Mouse (Mus musculus) forebrain, embryonic 14.5 days (tissue): ENCODE measurements around the gene Sfrp2. TPM values are rescaled to one million over a fixed set of nuclear protein-coding genes. Genes with fewer than 3 reads are reported as not detected.

ENCODE experiments used
- ATAC-seq: fragments of 200-750 bp; cut with Nextera tagmentation; 2 replicates; pipeline ENCODE4 v1.8.0; 2017; ENCODE audit warnings: mild to moderate bottlenecking, moderate library complexity
- DNase-seq: peaks from one replicate; pipeline ENCODE4 v3.0.0-alpha.2; 2015; ENCODE audit warnings: low spot score
- H3K27ac ChIP-seq: fragments of 300-500 bp; sonication (generic); 2 replicates; pipeline ENCODE4 v1.5.1; 2014; ENCODE audit warnings: low read depth, mild to moderate bottlenecking, control low read depth, low read length, moderate library complexity
- H3K27me3 ChIP-seq: fragments of 300-500 bp; sonication (generic); replicated peaks from 2 replicates; pipeline ENCODE4 v1.6.1; 2014; ENCODE audit warnings: low read length, control low read depth, mixed read lengths; ENCODE audit not compliant: control insufficient read depth, insufficient read depth
- H3K36me3 ChIP-seq: fragments of 300-500 bp; sonication (generic); 2 replicates; pipeline ENCODE4 v1.6.1; 2014; ENCODE audit warnings: low read length, control low read depth; ENCODE audit not compliant: control insufficient read depth, insufficient read depth
- H3K4me1 ChIP-seq: fragments of 300-500 bp; sonication (generic); 2 replicates; pipeline ENCODE4 v1.6.1; 2014; ENCODE audit warnings: antibody characterized with exemption, low read length, control low read depth; ENCODE audit not compliant: control insufficient read depth, insufficient read depth
- H3K4me2 ChIP-seq: fragments of 300-500 bp; sonication (generic); 2 replicates; pipeline ENCODE4 v1.6.1; 2014; ENCODE audit warnings: mild to moderate bottlenecking, control low read depth, low read length
- H3K4me3 ChIP-seq: fragments of 300-500 bp; sonication (generic); 2 replicates; pipeline ENCODE4 v1.5.1; 2014; ENCODE audit warnings: low read depth, low read length, control low read depth
- H3K9ac ChIP-seq: fragments of 300-500 bp; sonication (generic); 2 replicates; pipeline ENCODE4 v1.6.1; 2014; ENCODE audit warnings: mild to moderate bottlenecking, low read length, control low read depth, moderate library complexity
- H3K9me3 ChIP-seq: fragments of 300-500 bp; sonication (generic); replicated peaks from 2 replicates; pipeline ENCODE4 v1.6.1; 2016; ENCODE audit warnings: low read length, control low read depth, mixed read lengths; ENCODE audit not compliant: control insufficient read depth
- WGBS: fragments of 180-500 bp; shearing (Covaris S2); extraction: QIAGEN DNeasy Blood & Tissue Kit; methylation state at CpG from one replicate; pipeline ENCODE4 v1.1.7; 2014; 5-methylcytosine and 5-hydroxymethylcytosine counted together
- polyA plus RNA-seq: library from polyadenylated mRNA; unstranded; fragments of >200 nt; fragmentation: Nextera tagmentation; extraction: Ambion mirVana; gene quantifications from 2 replicates; pipeline ENCODE4 v1.2.1, GENCODE M21; 2014

Sfrp2 gene
- polyA plus RNA-seq, 1 experiment from 2014 or later = 27.2 TPM

- Histone ChIP-seq H3K9me3 (no peaks in the 10 kb centered on the region), H3K4me3 (no peak overlapping the region), H3K4me1 (no peaks in the 10 kb centered on the region), H3K36me3 (no peaks in the 10 kb centered on the region), H3K9ac (no peak overlapping the region), H3K4me2 (no peak overlapping the region), H3K27ac (no peak overlapping the region), H3K27me3 (no peaks in the 10 kb centered on the region)
- no peak for DNase-seq
- ATAC-seq = no peak
- 90% methylated on average over 4 of the region's 4 CpGs for WGBS
Measured at GRCm38 (mm10) chr3:83747276-83747675, 18.8 kb upstream of the Sfrp2 start.

- Histone ChIP-seq H3K36me3 (no peaks in the 10 kb centered on the region), H3K27ac (no peak overlapping the region), H3K9ac (no peak overlapping the region), H3K9me3 (no peaks in the 10 kb centered on the region), H3K27me3 (no peaks in the 10 kb centered on the region), H3K4me1 (no peaks in the 10 kb centered on the region), H3K4me3 (no peak overlapping the region), H3K4me2 (no peak overlapping the region)
- 89% methylated on average over 5 of the region's 5 CpGs for WGBS
- DNase-seq (no peak), ATAC-seq (no peak)
Measured at GRCm38 (mm10) chr3:83747895-83748294, 18.2 kb upstream of the Sfrp2 start.

DNA sequence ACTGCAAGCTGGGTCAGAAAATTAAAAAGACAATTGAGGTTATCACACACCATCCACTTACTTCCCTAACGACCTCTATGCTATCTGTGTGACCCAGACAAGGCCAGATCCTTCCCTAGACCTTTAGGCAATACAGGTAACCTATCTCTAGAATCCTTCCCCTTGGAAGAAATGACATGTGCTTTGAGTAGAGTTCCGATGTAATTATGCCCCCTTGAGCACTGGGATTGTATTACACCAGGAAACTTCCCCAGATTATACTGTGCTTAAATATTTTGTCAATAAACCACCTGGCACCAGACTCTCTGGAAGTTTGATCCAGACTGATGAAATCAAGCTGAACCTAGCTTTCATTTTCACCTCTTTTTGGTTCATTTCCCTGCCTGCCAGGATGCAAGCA, 14.5 kb upstream of the Sfrp2 start:
- no peak for DNase-seq

GRCm38 (mm10) chr3:83752196-83752595, 13.9 kb upstream of the Sfrp2 start:
- Histone ChIP-seq H3K4me2 (no peak overlapping the region), H3K9me3 (no peaks in the 10 kb centered on the region), H3K36me3 (no peaks in the 10 kb centered on the region), H3K4me3 (no peak overlapping the region), H3K27ac (no peak overlapping the region), H3K9ac (no peak overlapping the region), H3K27me3 (no peaks in the 10 kb centered on the region), H3K4me1 (no peaks in the 10 kb centered on the region)
- WGBS = 95% methylated on average over 5 of the region's 5 CpGs
- DNase-seq (no peak), ATAC-seq (no peak)

More for the DNA sequence above, 14.5 kb upstream of the Sfrp2 start:
- H3K36me3 ChIP-seq = no peaks in the 10 kb centered on the region
- no peak overlapping the region for H3K27ac ChIP-seq
- no peaks in the 10 kb centered on the region for H3K9me3 ChIP-seq
- H3K27me3 ChIP-seq = no peaks in the 10 kb centered on the region
- no peaks in the 10 kb centered on the region for H3K4me1 ChIP-seq
- H3K9ac ChIP-seq = no peak overlapping the region
- ATAC-seq = no peak
- H3K4me2 ChIP-seq = no peak overlapping the region
- H3K4me3 ChIP-seq = no peak overlapping the region
- 44% methylated on average over 2 of the region's 2 CpGs for WGBS

- H3K9me3 ChIP-seq = no peaks in the 10 kb centered on the region
- no peak overlapping the region for H3K4me2 ChIP-seq
- 82% methylated on average over 15 of the region's 15 CpGs for WGBS
- H3K4me3 ChIP-seq = no peak overlapping the region
- no peak overlapping the region for H3K27ac ChIP-seq
- no peaks in the 10 kb centered on the region for H3K36me3 ChIP-seq
- no peak for DNase-seq
- no peaks in the 10 kb centered on the region for H3K27me3 ChIP-seq
- no peak for ATAC-seq
- H3K9ac ChIP-seq = no peak overlapping the region
- H3K4me1 ChIP-seq = no peaks in the 10 kb centered on the region
Measured at GRCm38 (mm10) chr3:83755043-83755635, 11.0 kb upstream of the Sfrp2 start.

- Histone ChIP-seq H3K4me2 (no peak overlapping the region), H3K36me3 (no peaks in the 10 kb centered on the region), H3K9me3 (no peaks in the 10 kb centered on the region), H3K27ac (no peak overlapping the region), H3K4me3 (no peak overlapping the region), H3K9ac (no peak overlapping the region), H3K4me1 (no peaks in the 10 kb centered on the region), H3K27me3 (no peaks in the 10 kb centered on the region)
- no peak for ATAC-seq
- 67% methylated on average over 6 of the region's 6 CpGs for WGBS
- no peak for DNase-seq
Measured at GRCm38 (mm10) chr3:83755666-83756065, 10.5 kb upstream of the Sfrp2 start.

DNA sequence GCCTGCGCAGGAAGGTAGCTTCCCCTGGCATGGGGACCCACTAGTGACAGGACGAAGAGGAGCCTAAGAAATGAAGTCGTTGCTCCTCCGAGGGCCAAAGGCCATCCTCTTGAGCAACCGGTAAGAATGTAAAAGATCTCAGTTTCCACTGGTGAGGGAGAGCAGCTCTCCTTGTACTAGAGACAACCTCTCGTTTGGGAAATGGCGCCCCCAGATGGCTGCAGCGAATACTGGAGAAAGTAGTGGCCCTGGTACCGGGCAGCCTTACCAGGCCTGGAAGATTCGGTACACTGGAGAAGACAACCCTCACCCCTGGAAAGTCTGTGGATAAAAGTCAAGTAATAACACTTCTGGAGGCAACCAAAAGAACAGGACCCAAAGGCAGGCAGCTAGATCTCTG, 3.8 kb upstream of the Sfrp2 start:
- H3K4me2 ChIP-seq = no peak overlapping the region
- no peak overlapping the region for H3K9ac ChIP-seq
- ATAC-seq (no peak), DNase-seq (no peak)
- no peak overlapping the region for H3K4me3 ChIP-seq
- peaks cover 13% of the 10 kb centered on the region for H3K4me1 ChIP-seq
- no peaks in the 10 kb centered on the region for H3K9me3 ChIP-seq
- no peak overlapping the region for H3K27ac ChIP-seq
- WGBS = 76% methylated on average over 10 of the region's 10 CpGs
- H3K27me3 ChIP-seq = no peaks in the 10 kb centered on the region
- H3K36me3 ChIP-seq = no peaks in the 10 kb centered on the region

DNA sequence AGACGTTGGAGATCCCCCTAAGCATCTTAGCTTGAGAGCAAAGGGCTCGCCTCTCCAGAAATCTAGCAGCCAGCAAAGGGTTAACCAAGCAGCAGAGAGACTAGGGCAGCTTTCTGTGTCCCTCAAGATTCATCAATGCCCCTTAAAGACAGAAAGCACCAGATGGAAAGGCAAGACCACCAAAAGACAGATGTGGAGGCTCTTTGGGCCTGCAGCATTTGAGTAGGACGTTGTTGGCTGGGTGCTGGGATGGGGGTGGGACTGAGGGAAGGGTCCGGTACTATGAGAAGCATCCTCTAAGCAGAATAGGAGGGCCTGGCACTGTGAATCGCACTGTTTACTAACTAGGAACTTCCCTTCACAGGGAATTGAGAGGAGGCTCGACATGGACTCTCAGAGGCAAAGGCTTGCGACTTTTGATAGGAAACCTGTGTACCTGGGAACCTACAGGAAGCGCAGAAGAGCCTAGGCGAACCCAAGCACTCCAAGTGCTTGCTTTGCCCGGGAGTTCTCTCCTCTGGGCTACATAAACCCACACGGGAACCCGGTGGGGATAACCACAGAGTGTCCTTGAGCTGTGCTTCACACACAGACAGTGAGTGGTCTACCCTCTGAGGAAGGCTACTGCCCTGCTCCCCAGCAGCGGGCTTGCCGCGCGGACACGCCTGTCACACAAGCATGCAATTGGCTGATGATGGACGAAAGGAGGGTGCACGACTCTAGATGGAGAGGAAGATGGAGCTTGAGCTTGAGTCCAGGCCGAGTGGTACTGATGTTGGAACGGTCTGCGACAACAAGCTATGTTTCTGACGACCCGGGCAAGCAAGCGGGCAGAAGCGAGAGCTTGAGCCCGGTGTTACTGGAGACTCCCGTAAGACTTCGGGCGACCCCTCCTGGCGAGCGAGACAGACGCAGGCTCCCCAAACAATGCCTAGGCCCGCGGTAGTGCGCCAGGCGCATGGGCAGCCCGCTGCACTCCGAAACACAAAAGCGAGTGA, 2.3 kb upstream of the Sfrp2 start:
- H3K27ac ChIP-seq = no peak overlapping the region

DNA sequence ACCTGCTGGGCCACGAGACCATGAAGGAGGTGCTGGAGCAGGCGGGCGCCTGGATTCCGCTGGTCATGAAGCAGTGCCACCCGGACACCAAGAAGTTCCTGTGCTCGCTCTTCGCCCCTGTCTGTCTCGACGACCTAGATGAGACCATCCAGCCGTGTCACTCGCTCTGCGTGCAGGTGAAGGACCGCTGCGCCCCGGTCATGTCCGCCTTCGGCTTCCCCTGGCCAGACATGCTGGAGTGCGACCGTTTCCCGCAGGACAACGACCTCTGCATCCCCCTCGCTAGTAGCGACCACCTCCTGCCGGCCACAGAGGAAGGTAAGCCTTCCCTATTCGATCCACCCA, 577 bp downstream of the Sfrp2 start:
- H3K27me3 ChIP-seq = no peaks in the 10 kb centered on the region
- H3K9me3 ChIP-seq = no peaks in the 10 kb centered on the region
- DNase-seq = no peak
- H3K4me2 ChIP-seq = peak overlapping the region; percentile 73
- peak overlapping the region; percentile 75 for H3K9ac ChIP-seq
- 0 out of 2 replicates have a peak, but pooled peaks cover 8% of the 10 kb centered on the region for H3K36me3 ChIP-seq
- peak overlapping the region; percentile 37 for H3K4me3 ChIP-seq
- H3K27ac ChIP-seq = peak overlapping the region; percentile 33; the same call in 1 of the 2 replicates
- peak; percentile 22; the same call in 1 of the 2 replicates for ATAC-seq
- 0% methylated on average over 25 of the region's 25 CpGs for WGBS
- H3K4me1 ChIP-seq = peaks cover 18% of the 10 kb centered on the region

More for the DNA sequence above, 2.3 kb upstream of the Sfrp2 start:
- Histone ChIP-seq H3K9me3 (no peaks in the 10 kb centered on the region), H3K4me1 (peaks cover 16% of the 10 kb centered on the region), H3K4me3 (peak overlapping the region; percentile 31), H3K27me3 (no peaks in the 10 kb centered on the region), H3K36me3 (no peaks in the 10 kb centered on the region), H3K4me2 (peak overlapping the region; percentile 80), H3K9ac (peak overlapping the region; percentile 65)
- DNase-seq (peak; percentile 94), ATAC-seq (peak; percentile 80)
- 8% methylated on average over 40 of the region's 40 CpGs for WGBS
